Mouse (Mus musculus): ENCODE data around the gene Pmel.

DNA sequence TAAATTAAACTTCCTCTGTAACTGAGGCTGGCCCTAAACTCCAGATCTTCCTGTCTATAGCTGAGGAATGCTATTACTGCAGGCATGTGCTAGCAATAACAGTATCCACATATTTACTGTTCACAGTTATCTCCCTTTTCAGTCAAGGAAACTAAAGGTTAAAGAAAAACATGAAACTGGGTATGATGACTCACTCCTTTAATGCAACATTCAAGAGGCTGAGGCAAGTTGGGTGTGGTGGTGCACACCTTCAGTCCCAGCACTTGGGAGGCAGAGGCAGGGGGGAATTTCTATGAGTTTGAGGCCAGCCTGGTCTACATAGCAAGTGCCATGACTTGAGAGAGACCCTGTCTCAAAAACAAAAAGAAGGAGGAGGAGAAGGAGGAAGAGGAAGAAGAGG is 28.0 kb downstream of the Pmel start:
- no peak for TF ChIP-seq CTCF (IDR thresholded peaks at IDR 0.05; ENCODE audit: low read depth, low read length)
- TF ChIP-seq POLR2A (IDR thresholded peaks at IDR 0.05; ENCODE audit: borderline replicate concordance, low read depth, low read length) = no peak
